Mouse (Mus musculus) ZHBTc4 (cell line): ENCODE measurements around the gene Gmcl1.
A peak's percentile ranks its signal among the peaks of the same experiment; 100 is the strongest.

Experiments used
- DNase-seq: peaks from one replicate; pipeline ENCODE4 v3.0.0-alpha.2; 2011; ENCODE audit warnings: low read depth, low spot score

Gene Gmcl1

GRCm38 (mm10) chr6:86733183-86733876 is at the start of gene Gmcl1:
Gene Gmcl1 (minus strand): TSS chr6:86733383.
- DNase-seq: peak; percentile 99

GRCm38 (mm10) chr6:86782342-86782741 is 49.2 kb upstream of the Gmcl1 start:
- DNase-seq: no peak

- peak; percentile 50 for DNase-seq
These were observed 48.3 kb upstream of the Gmcl1 start for GRCm38 (mm10) chr6:86781361-86781957.

- DNase-seq: no peak
These were observed 45.9 kb upstream of the Gmcl1 start for GRCm38 (mm10) chr6:86778910-86779594.

- DNase-seq: no peak
These were observed 44.0 kb upstream of the Gmcl1 start for GRCm38 (mm10) chr6:86777181-86777580.

- no peak for DNase-seq
These were observed 43.5 kb upstream of the Gmcl1 start for GRCm38 (mm10) chr6:86776706-86777071.

GRCm38 (mm10) chr6:86776001-86776705 is 43.0 kb upstream of the Gmcl1 start:
- no peak for DNase-seq

GRCm38 (mm10) chr6:86774937-86775336 is 41.8 kb upstream of the Gmcl1 start:
- DNase-seq: no peak

- no peak for DNase-seq
These were observed 40.6 kb upstream of the Gmcl1 start for GRCm38 (mm10) chr6:86773830-86774229.

GRCm38 (mm10) chr6:86772631-86773030 is 39.4 kb upstream of the Gmcl1 start:
- no peak for DNase-seq

- DNase-seq: no peak
These were observed 35.8 kb upstream of the Gmcl1 start for GRCm38 (mm10) chr6:86768938-86769337.

GRCm38 (mm10) chr6:86768186-86768776 is 35.1 kb upstream of the Gmcl1 start:
- DNase-seq: no peak

GRCm38 (mm10) chr6:86767465-86767864 is 34.3 kb upstream of the Gmcl1 start:
- no peak for DNase-seq

- DNase-seq: no peak
These were observed 32.5 kb upstream of the Gmcl1 start for GRCm38 (mm10) chr6:86765637-86766059.

- peak; percentile 87 for DNase-seq
These were observed 21.1 kb upstream of the Gmcl1 start for GRCm38 (mm10) chr6:86754105-86754863.

GRCm38 (mm10) chr6:86752843-86753485 is 19.8 kb upstream of the Gmcl1 start:
- DNase-seq: no peak

- DNase-seq: peak; percentile 44
These were observed 17.8 kb upstream of the Gmcl1 start for GRCm38 (mm10) chr6:86750961-86751360.

GRCm38 (mm10) chr6:86749817-86750216 is 16.6 kb upstream of the Gmcl1 start:
- no peak for DNase-seq

GRCm38 (mm10) chr6:86747171-86747570 is 14.0 kb upstream of the Gmcl1 start:
- DNase-seq: peak; percentile 66

GRCm38 (mm10) chr6:86740652-86741051 is 7.5 kb upstream of the Gmcl1 start:
- peak; percentile 72 for DNase-seq

GRCm38 (mm10) chr6:86736830-86737229 is 3.6 kb upstream of the Gmcl1 start:
- no peak for DNase-seq
